Mouse (Mus musculus) forebrain, embryonic 16.5 days (tissue): ENCODE data around the gene Olfr750. TPM values are rescaled to one million over a fixed set of nuclear protein-coding genes. Genes with fewer than 3 reads are reported as not detected.

Experiments used
- ATAC-seq: fragments of 200-750 bp; cut with Nextera tagmentation; 2 replicates; pipeline ENCODE4 v1.8.0; 2017; ENCODE audit warnings: mild to moderate bottlenecking, moderate library complexity
- H3K27ac ChIP-seq: fragments of 300-500 bp; sonication (generic); 2 replicates; pipeline ENCODE4 v1.5.1; 2014; ENCODE audit warnings: low read length, control low read depth
- H3K27me3 ChIP-seq: fragments of 300-500 bp; sonication (generic); replicated peaks from 2 replicates; pipeline ENCODE4 v1.6.1; 2014; ENCODE audit warnings: low read length; ENCODE audit not compliant: control insufficient read depth, insufficient read depth
- H3K36me3 ChIP-seq: fragments of 300-500 bp; sonication (generic); 2 replicates; pipeline ENCODE4 v1.6.1; 2014; ENCODE audit not compliant: control insufficient read depth, insufficient read depth
- H3K4me1 ChIP-seq: fragments of 300-500 bp; sonication (generic); replicated peaks from 2 replicates; pipeline ENCODE4 v1.6.1; 2014; ENCODE audit warnings: low read length; ENCODE audit not compliant: control insufficient read depth, insufficient read depth
- H3K4me2 ChIP-seq: fragments of 300-500 bp; sonication (generic); 2 replicates; pipeline ENCODE4 v1.6.1; 2014; ENCODE audit warnings: mild to moderate bottlenecking, low read length, control low read depth
- H3K4me3 ChIP-seq: fragments of 300-500 bp; sonication (generic); replicated peaks from 2 replicates; pipeline ENCODE4 v1.5.1; 2014; ENCODE audit warnings: mild to moderate bottlenecking, low read length, control low read depth
- H3K9ac ChIP-seq: fragments of 300-500 bp; sonication (generic); replicated peaks from 2 replicates; pipeline ENCODE4 v1.6.1; 2014; ENCODE audit warnings: low read depth, low read length, control low read depth
- H3K9me3 ChIP-seq: fragments of 300-500 bp; sonication (generic); 2 replicates; pipeline ENCODE4 v1.6.1; 2016; ENCODE audit warnings: low read length; ENCODE audit not compliant: control insufficient read depth
- whole genome bisulfite sequencing: fragments of 180-500 bp; shearing (Covaris S2); extraction: QIAGEN DNeasy Blood & Tissue Kit; methylation state at CpG from one replicate; pipeline ENCODE4 v1.1.7; 2014; 5-methylcytosine and 5-hydroxymethylcytosine counted together
- polyA plus RNA-seq: library from polyadenylated mRNA; unstranded; fragments of >200 nt; fragmentation: Nextera tagmentation; extraction: Ambion mirVana; gene quantifications from 2 replicates; pipeline ENCODE4 v1.2.1, GENCODE M21; 2015

The Olfr750 gene
- polyA plus RNA-seq, 1 experiment from 2014 or later = 0.04 TPM

DNA sequence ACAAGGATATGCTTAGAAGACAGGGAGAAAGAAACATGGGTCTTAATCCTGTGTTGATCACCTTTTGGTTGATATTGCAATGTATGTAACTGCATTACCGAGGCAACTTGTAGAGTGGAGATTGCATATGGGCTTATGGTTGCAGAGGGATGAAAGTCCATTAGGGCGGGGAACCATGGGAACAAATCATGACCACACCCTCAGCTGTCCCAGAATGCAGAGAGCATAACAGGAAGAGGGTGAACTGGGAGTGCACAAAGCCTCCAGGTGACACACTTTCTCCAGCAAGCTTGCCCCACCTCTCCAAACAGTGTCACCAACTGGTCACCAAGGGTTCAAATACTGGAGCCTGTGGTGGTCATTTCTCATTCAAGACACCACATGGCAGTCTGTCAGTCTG is 6.8 kb upstream of the Olfr750 start:
- Histone ChIP-seq H3K9me3 (no peaks in the 10 kb centered on the region), H3K27me3 (peaks cover 6% of the 10 kb centered on the region; the same call in 1 of the 2 replicates), H3K36me3 (no peaks in the 10 kb centered on the region), H3K27ac (no peak overlapping the region), H3K4me3 (no peak overlapping the region), H3K4me2 (no peak overlapping the region), H3K9ac (no peak overlapping the region), H3K4me1 (peaks cover 9% of the 10 kb centered on the region)
- ATAC-seq = no peak
- 89% methylated on average over 2 of the region's 2 CpGs for WGBS

- Histone ChIP-seq H3K27me3 (peaks cover 6% of the 10 kb centered on the region; the same call in 1 of the 2 replicates), H3K9ac (no peak overlapping the region), H3K36me3 (no peaks in the 10 kb centered on the region), H3K27ac (no peak overlapping the region), H3K4me2 (no peak overlapping the region), H3K4me1 (peaks cover 9% of the 10 kb centered on the region), H3K4me3 (no peak overlapping the region), H3K9me3 (no peaks in the 10 kb centered on the region)
- ATAC-seq = no peak
- 88% methylated on average over 1 of the region's 1 CpGs for WGBS
Observed at GRCm38 (mm10) chr14:51079180-51079579, 4.9 kb upstream of the Olfr750 start.

DNA sequence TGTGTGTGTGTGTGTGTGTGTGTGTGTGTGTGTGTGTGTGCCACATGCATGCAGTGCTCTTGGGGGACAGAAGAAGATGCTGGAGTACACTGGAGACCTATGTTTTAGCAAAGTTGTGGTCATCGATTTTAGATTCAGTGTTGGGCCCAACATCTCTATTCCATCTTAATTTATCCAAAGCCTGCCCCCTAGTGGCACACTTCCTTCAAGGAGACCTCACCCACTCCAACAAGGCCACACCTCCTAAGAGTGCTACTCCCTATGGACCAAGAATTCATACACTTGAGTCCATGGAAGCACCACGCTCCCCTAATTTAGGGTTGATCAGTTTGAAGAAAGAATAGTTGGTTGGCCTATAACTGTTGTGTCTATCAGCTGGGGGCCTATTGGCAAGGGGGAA is 4.6 kb downstream of the Olfr750 start:
- H3K4me2 ChIP-seq = no peak overlapping the region
- H3K27ac ChIP-seq = no peak overlapping the region
- H3K9me3 ChIP-seq = no peaks in the 10 kb centered on the region
- H3K4me1 ChIP-seq = peaks cover 4% of the 10 kb centered on the region
- H3K4me3 ChIP-seq = no peak overlapping the region
- 89% methylated on average over 2 of the region's 2 CpGs for WGBS
- no peak overlapping the region for H3K9ac ChIP-seq
- no peaks in the 10 kb centered on the region for H3K36me3 ChIP-seq
- H3K27me3 ChIP-seq = no peaks in the 10 kb centered on the region
- ATAC-seq = no peak

DNA sequence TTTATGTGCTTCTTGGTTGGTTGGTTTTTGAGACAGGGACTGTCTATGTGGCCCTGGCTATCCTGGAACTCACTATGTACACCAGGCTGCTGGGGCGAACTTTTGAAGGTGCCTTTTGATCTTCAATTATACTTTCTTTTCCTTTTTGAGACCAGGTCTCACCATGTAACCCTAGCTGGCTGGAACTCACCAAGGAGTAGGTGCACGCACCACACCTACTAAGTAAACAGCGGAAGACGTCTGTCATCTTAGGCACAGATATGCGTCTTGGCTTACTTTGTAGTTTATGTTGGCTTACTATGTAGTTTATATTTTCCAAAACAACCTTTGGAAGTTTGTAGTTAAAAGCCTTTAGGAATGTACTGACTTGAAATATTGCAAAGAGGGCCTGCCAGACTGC is 5.3 kb downstream of the Olfr750 start:
- 94% methylated on average over 5 of the region's 5 CpGs for WGBS
- peaks cover 4% of the 10 kb centered on the region for H3K4me1 ChIP-seq
- no peak overlapping the region for H3K4me3 ChIP-seq
- no peak overlapping the region for H3K9ac ChIP-seq
- no peak overlapping the region for H3K4me2 ChIP-seq
- H3K27ac ChIP-seq = no peak overlapping the region
- H3K36me3 ChIP-seq = no peaks in the 10 kb centered on the region
- no peaks in the 10 kb centered on the region for H3K9me3 ChIP-seq
- H3K27me3 ChIP-seq = no peaks in the 10 kb centered on the region
- ATAC-seq = no peak

DNA sequence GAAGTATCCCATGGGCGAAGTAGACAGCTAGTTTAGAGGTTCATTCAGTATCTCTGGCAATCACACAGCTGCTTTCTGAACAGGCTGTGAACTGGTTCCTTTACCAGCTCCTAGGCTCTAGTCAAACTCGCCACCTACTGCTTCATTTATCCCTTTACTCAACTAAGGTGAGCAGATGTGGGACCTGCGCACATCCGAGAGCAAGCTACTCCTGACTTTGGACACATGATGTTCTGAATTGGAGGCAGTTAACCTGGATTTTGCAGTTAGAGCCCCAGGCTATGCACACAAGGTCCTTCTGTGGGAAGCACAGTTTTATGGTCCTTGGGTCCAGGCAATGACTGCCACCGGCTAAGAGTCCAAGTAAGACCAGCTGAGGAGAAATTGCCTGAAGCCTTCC is 13.5 kb downstream of the Olfr750 start:
- Histone ChIP-seq H3K9me3 (no peaks in the 10 kb centered on the region), H3K4me2 (no peak overlapping the region), H3K27me3 (no peaks in the 10 kb centered on the region; the same call in 1 of the 2 replicates), H3K27ac (no peak overlapping the region), H3K4me1 (no peaks in the 10 kb centered on the region), H3K4me3 (no peak overlapping the region), H3K36me3 (no peaks in the 10 kb centered on the region), H3K9ac (no peak overlapping the region)
- 88% methylated on average over 5 of the region's 5 CpGs for WGBS
- ATAC-seq = no peak

- H3K4me3 ChIP-seq = no peak within 1 kb of the TSS
- H3K9ac ChIP-seq = no peak within 1 kb of the TSS
- no peaks in the 10 kb centered on the region for H3K36me3 ChIP-seq
- no peaks in the 10 kb centered on the region for H3K9me3 ChIP-seq
- no peak within 1 kb of the TSS for H3K27ac ChIP-seq
- no peak within 1 kb of the TSS for H3K4me2 ChIP-seq
- 66% methylated on average over 9 of the region's 9 CpGs for WGBS
- ATAC-seq = no peak
- peaks cover 2% of the 10 kb centered on the region; the same call in 1 of the 2 replicates for H3K27me3 ChIP-seq
- H3K4me1 ChIP-seq = peaks cover 5% of the 10 kb centered on the region
Observed at GRCm38 (mm10) chr14:51057401-51057831, 16.8 kb downstream of the Olfr750 start, which contains the start of gene Rnase12. Gene Rnase12, minus strand, starts transcription at chr14:51057661.

DNA sequence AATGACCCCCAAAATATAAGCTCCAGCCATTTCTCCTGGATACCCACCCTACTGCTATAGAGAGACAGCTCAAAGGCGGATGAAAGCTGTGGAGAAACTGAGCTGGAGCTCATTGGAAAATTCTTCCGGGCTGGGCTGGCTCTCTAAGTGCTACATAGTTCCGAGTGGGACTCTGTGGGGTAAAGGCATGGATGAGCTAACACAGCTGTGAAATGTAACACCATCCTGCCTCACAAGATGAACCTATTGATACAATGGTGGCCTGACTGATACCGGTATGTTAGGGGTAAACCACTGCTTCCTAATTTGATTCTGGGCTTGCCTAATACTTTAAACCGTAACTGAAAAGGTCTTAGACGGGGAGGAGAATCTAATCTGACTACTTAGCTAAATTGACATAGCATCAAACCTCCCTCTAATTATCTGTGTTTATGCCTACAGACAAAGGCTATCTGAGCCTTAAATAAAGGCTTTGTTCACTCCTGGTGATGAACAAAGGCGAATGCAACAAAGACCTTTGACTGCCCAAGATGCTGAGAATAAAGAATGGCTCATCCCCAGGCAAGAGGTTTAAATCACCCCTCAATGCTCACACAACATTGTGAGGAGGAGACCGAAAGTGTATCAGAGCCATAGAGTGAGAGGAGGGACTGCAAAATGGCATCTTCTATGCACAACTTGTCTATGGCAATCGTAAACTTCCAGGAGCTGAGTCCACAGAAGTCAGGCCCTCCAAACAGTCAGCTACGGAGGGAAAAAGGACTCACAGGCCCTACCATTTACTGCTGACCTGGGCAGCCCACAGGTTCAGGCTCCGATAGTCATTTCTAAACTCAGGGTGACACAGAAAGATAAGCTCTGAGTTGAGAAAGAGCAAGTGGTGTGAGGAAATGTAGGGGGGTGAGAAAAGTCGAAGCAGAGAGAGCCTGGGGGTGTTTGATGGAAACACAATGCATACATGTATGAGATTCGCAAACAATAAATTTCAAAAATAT is 19.7 kb downstream of the Olfr750 start:
- peak overlapping the region; percentile 13; the same call in 1 of the 2 replicates for H3K4me2 ChIP-seq
- no peaks in the 10 kb centered on the region for H3K9me3 ChIP-seq
- no peak overlapping the region for H3K27ac ChIP-seq
- no peaks in the 10 kb centered on the region for H3K36me3 ChIP-seq
- 18% methylated on average over 13 of the region's 13 CpGs for WGBS
- peaks cover 5% of the 10 kb centered on the region for H3K4me1 ChIP-seq
- H3K27me3 ChIP-seq = 0 out of 2 replicates have a peak, but pooled peaks cover 2% of the 10 kb centered on the region
- no peak for ATAC-seq
- H3K4me3 ChIP-seq = no peak overlapping the region
- H3K9ac ChIP-seq = no peak overlapping the region

- WGBS = 49% methylated on average over 5 of the region's 5 CpGs
- peaks cover 5% of the 10 kb centered on the region for H3K4me1 ChIP-seq
- H3K9me3 ChIP-seq = no peaks in the 10 kb centered on the region
- ATAC-seq = no peak
- H3K27ac ChIP-seq = no peak overlapping the region
- H3K4me3 ChIP-seq = no peak overlapping the region
- H3K27me3 ChIP-seq = 0 out of 2 replicates have a peak, but pooled peaks cover 2% of the 10 kb centered on the region
- H3K4me2 ChIP-seq = no peak overlapping the region
- no peaks in the 10 kb centered on the region for H3K36me3 ChIP-seq
- H3K9ac ChIP-seq = no peak overlapping the region
Observed at GRCm38 (mm10) chr14:51053176-51053575, 21.1 kb downstream of the Olfr750 start.

- H3K4me2 ChIP-seq = no peak overlapping the region
- ATAC-seq = no peak
- H3K27ac ChIP-seq = no peak overlapping the region
- no peak overlapping the region for H3K9ac ChIP-seq
- H3K27me3 ChIP-seq = 0 out of 2 replicates have a peak, but pooled peaks cover 2% of the 10 kb centered on the region
- H3K9me3 ChIP-seq = no peaks in the 10 kb centered on the region
- WGBS = 43% methylated on average over 5 of the region's 5 CpGs
- H3K4me3 ChIP-seq = no peak overlapping the region
- H3K36me3 ChIP-seq = no peaks in the 10 kb centered on the region
- peaks cover 5% of the 10 kb centered on the region for H3K4me1 ChIP-seq
Observed at GRCm38 (mm10) chr14:51051941-51052340, 22.3 kb downstream of the Olfr750 start.
